Mouse (Mus musculus): ENCODE measurements around the gene Cers6. TPM values are rescaled to one million over a fixed set of nuclear protein-coding genes. Genes with fewer than 3 reads are reported as not detected.

Cers6 gene
- polyA plus RNA-seq, 1 experiment, result 10.3 TPM

- Histone ChIP-seq H3K4me3 (ENCODE audit: insufficient read depth, poor library complexity, severe bottlenecking) (no peak overlapping the region), H3ac (ENCODE audit: control insufficient read depth, insufficient read length, low read depth) (no peak overlapping the region), H3K79me2 (ENCODE audit: control insufficient read depth, insufficient read depth) (no peaks in the 10 kb centered on the region), H3K36me3 (ENCODE audit: control insufficient read depth, insufficient read depth) (peaks cover 13% of the 10 kb centered on the region), H3K79me3 (ENCODE audit: low read depth) (no peaks in the 10 kb centered on the region), H3K27me3 (ENCODE audit: control insufficient read depth, insufficient read depth, insufficient read length) (no peaks in the 10 kb centered on the region)
- TF ChIP-seq MYOG (IDR thresholded peaks at IDR 0.05; ENCODE audit: control insufficient read depth, extremely low read depth, insufficient read length) (no peak), USF1 (IDR thresholded peaks at IDR 0.05; ENCODE audit: low read depth) (no peak), FOSL1 (IDR thresholded peaks at IDR 0.05; ENCODE audit: insufficient read depth, low read length, poor library complexity, severe bottlenecking) (no peak), MYOD1 (IDR thresholded peaks at IDR 0.05; ENCODE audit: control insufficient read depth, insufficient read length, low read depth) (no peak), CTCF (IDR thresholded peaks at IDR 0.05; ENCODE audit: control insufficient read depth, insufficient read depth, insufficient read length) (no peak), MAX (IDR thresholded peaks at IDR 0.05) (no peak), CEBPB (IDR thresholded peaks at IDR 0.05; ENCODE audit: low read depth) (no peak)
Observed at GRCm38 (mm10) chr2:69096821-69097220, 235.6 kb downstream of the Cers6 start.

GRCm38 (mm10) chr2:69097526-69097925, 236.3 kb downstream of the Cers6 start:
- TF ChIP-seq MAX (IDR thresholded peaks at IDR 0.05) (no peak), CTCF (IDR thresholded peaks at IDR 0.05; ENCODE audit: control insufficient read depth, insufficient read depth, insufficient read length) (no peak), MYOG (IDR thresholded peaks at IDR 0.05; ENCODE audit: control insufficient read depth, extremely low read depth, insufficient read length) (no peak), USF1 (IDR thresholded peaks at IDR 0.05; ENCODE audit: low read depth) (no peak), CEBPB (IDR thresholded peaks at IDR 0.05; ENCODE audit: low read depth) (no peak), MYOD1 (IDR thresholded peaks at IDR 0.05; ENCODE audit: control insufficient read depth, insufficient read length, low read depth) (no peak), FOSL1 (IDR thresholded peaks at IDR 0.05; ENCODE audit: insufficient read depth, low read length, poor library complexity, severe bottlenecking) (no peak)
- H3K79me2 ChIP-seq (ENCODE audit: control insufficient read depth, insufficient read depth), result no peaks in the 10 kb centered on the region
- no peaks in the 10 kb centered on the region for H3K27me3 ChIP-seq (ENCODE audit: control insufficient read depth, insufficient read depth, insufficient read length)
- peaks cover 13% of the 10 kb centered on the region for H3K36me3 ChIP-seq (ENCODE audit: control insufficient read depth, insufficient read depth)
- no peak overlapping the region for H3ac ChIP-seq (ENCODE audit: control insufficient read depth, insufficient read length, low read depth)
- H3K79me3 ChIP-seq (ENCODE audit: low read depth), result no peaks in the 10 kb centered on the region
- H3K4me3 ChIP-seq (ENCODE audit: insufficient read depth, poor library complexity, severe bottlenecking), result no peak overlapping the region

GRCm38 (mm10) chr2:69098701-69099100, 237.5 kb downstream of the Cers6 start:
- Histone ChIP-seq H3K4me3 (ENCODE audit: insufficient read depth, poor library complexity, severe bottlenecking) (no peak overlapping the region), H3ac (ENCODE audit: control insufficient read depth, insufficient read length, low read depth) (no peak overlapping the region)
- TF ChIP-seq USF1 (IDR thresholded peaks at IDR 0.05; ENCODE audit: low read depth) (no peak), CEBPB (IDR thresholded peaks at IDR 0.05; ENCODE audit: low read depth) (no peak), MYOG (IDR thresholded peaks at IDR 0.05; ENCODE audit: control insufficient read depth, extremely low read depth, insufficient read length) (no peak), MYOD1 (IDR thresholded peaks at IDR 0.05; ENCODE audit: control insufficient read depth, insufficient read length, low read depth) (no peak), CTCF (IDR thresholded peaks at IDR 0.05; ENCODE audit: control insufficient read depth, insufficient read depth, insufficient read length) (no peak), FOSL1 (IDR thresholded peaks at IDR 0.05; ENCODE audit: insufficient read depth, low read length, poor library complexity, severe bottlenecking) (no peak), MAX (IDR thresholded peaks at IDR 0.05) (no peak)

GRCm38 (mm10) chr2:69099147-69099546, 237.9 kb downstream of the Cers6 start:
- TF ChIP-seq CTCF (IDR thresholded peaks at IDR 0.05; ENCODE audit: control insufficient read depth, insufficient read depth, insufficient read length) (no peak), MAX (IDR thresholded peaks at IDR 0.05) (no peak), CEBPB (IDR thresholded peaks at IDR 0.05; ENCODE audit: low read depth) (no peak), MYOG (IDR thresholded peaks at IDR 0.05; ENCODE audit: control insufficient read depth, extremely low read depth, insufficient read length) (no peak), USF1 (IDR thresholded peaks at IDR 0.05; ENCODE audit: low read depth) (no peak), FOSL1 (IDR thresholded peaks at IDR 0.05; ENCODE audit: insufficient read depth, low read length, poor library complexity, severe bottlenecking) (no peak), MYOD1 (IDR thresholded peaks at IDR 0.05; ENCODE audit: control insufficient read depth, insufficient read length, low read depth) (no peak)
- Histone ChIP-seq H3K4me3 (ENCODE audit: insufficient read depth, poor library complexity, severe bottlenecking) (no peak overlapping the region), H3ac (ENCODE audit: control insufficient read depth, insufficient read length, low read depth) (no peak overlapping the region), H3K79me3 (ENCODE audit: low read depth) (no peaks in the 10 kb centered on the region), H3K27me3 (ENCODE audit: control insufficient read depth, insufficient read depth, insufficient read length) (no peaks in the 10 kb centered on the region), H3K36me3 (ENCODE audit: control insufficient read depth, insufficient read depth) (peaks cover 13% of the 10 kb centered on the region), H3K79me2 (ENCODE audit: control insufficient read depth, insufficient read depth) (no peaks in the 10 kb centered on the region)

More at GRCm38 (mm10) chr2:69098701-69099100, 237.5 kb downstream of the Cers6 start:
- H3K36me3 ChIP-seq (ENCODE audit: control insufficient read depth, insufficient read depth), result peaks cover 13% of the 10 kb centered on the region
- H3K79me3 ChIP-seq (ENCODE audit: low read depth), result no peaks in the 10 kb centered on the region
- H3K27me3 ChIP-seq (ENCODE audit: control insufficient read depth, insufficient read depth, insufficient read length), result no peaks in the 10 kb centered on the region
- H3K79me2 ChIP-seq (ENCODE audit: control insufficient read depth, insufficient read depth), result no peaks in the 10 kb centered on the region

- H3K79me3 ChIP-seq (ENCODE audit: low read depth), result no peaks in the 10 kb centered on the region
Observed at GRCm38 (mm10) chr2:69100706-69101105, 239.5 kb downstream of the Cers6 start.

GRCm38 (mm10) chr2:69103526-69103925, 242.3 kb downstream of the Cers6 start:
- TF ChIP-seq MYOG (IDR thresholded peaks at IDR 0.05; ENCODE audit: control insufficient read depth, extremely low read depth, insufficient read length), result no peak
- TF ChIP-seq USF1 (IDR thresholded peaks at IDR 0.05; ENCODE audit: low read depth), result no peak
- TF ChIP-seq CEBPB (IDR thresholded peaks at IDR 0.05; ENCODE audit: low read depth), result no peak
- TF ChIP-seq CTCF (IDR thresholded peaks at IDR 0.05; ENCODE audit: control insufficient read depth, insufficient read depth, insufficient read length), result no peak
- no peak for TF ChIP-seq MAX (IDR thresholded peaks at IDR 0.05)
- no peak for TF ChIP-seq FOSL1 (IDR thresholded peaks at IDR 0.05; ENCODE audit: insufficient read depth, low read length, poor library complexity, severe bottlenecking)
- TF ChIP-seq MYOD1 (IDR thresholded peaks at IDR 0.05; ENCODE audit: control insufficient read depth, insufficient read length, low read depth), result no peak
- Histone ChIP-seq H3ac (ENCODE audit: control insufficient read depth, insufficient read length, low read depth) (no peak overlapping the region), H3K36me3 (ENCODE audit: control insufficient read depth, insufficient read depth) (peaks cover 9% of the 10 kb centered on the region), H3K79me3 (ENCODE audit: low read depth) (no peaks in the 10 kb centered on the region), H3K79me2 (ENCODE audit: control insufficient read depth, insufficient read depth) (no peaks in the 10 kb centered on the region), H3K4me3 (ENCODE audit: insufficient read depth, poor library complexity, severe bottlenecking) (no peak overlapping the region), H3K27me3 (ENCODE audit: control insufficient read depth, insufficient read depth, insufficient read length) (no peaks in the 10 kb centered on the region)

More at GRCm38 (mm10) chr2:69100706-69101105, 239.5 kb downstream of the Cers6 start:
- no peaks in the 10 kb centered on the region for H3K79me2 ChIP-seq (ENCODE audit: control insufficient read depth, insufficient read depth)
- H3K4me3 ChIP-seq (ENCODE audit: insufficient read depth, poor library complexity, severe bottlenecking), result no peak overlapping the region
- H3K36me3 ChIP-seq (ENCODE audit: control insufficient read depth, insufficient read depth), result peaks cover 13% of the 10 kb centered on the region
- no peak overlapping the region for H3ac ChIP-seq (ENCODE audit: control insufficient read depth, insufficient read length, low read depth)
- H3K27me3 ChIP-seq (ENCODE audit: control insufficient read depth, insufficient read depth, insufficient read length), result no peaks in the 10 kb centered on the region
- TF ChIP-seq USF1 (IDR thresholded peaks at IDR 0.05; ENCODE audit: low read depth), result no peak
- TF ChIP-seq CTCF (IDR thresholded peaks at IDR 0.05; ENCODE audit: control insufficient read depth, insufficient read depth, insufficient read length), result peak; percentile 18
